Mouse (Mus musculus): ENCODE results near the gene Cmtr1. TPM values are rescaled to one million over a fixed set of nuclear protein-coding genes. Genes with fewer than 3 reads are reported as not detected.

Gene Cmtr1
- polyA plus RNA-seq, 1 experiment from 2014 or later: 136 TPM

DNA sequence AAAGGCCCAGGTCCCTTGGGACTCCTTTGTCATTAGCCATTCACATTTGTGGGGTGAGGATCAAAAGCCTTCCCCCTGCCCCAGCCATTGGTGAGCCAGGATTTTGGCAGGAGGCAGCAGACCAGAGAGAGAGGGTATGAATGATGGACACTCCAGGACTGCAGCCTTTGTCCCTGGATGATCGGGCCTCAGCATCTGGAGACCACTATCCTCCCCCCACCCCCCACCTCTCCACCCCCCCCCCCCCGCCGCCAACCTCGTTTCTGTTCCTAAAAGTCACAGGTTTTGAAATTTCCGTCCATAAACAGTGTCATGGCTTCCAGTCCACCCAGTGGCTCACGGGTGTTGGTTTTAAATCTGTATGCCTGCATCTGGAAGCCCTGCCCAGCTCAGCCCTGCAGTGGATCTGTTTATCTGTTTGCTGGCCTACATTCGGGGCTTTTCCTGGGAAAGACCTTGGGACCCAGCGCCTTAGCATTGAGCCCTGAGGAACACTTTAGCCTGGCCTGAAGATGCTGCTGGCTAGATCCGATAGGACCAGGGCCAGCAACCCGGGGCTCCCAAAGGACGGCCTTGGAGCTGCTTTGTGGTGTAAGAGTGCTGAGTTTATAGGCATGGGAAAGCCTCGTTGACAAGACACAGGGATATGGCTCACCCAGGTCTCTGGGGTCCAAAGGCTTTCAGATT lies 71.0 kb downstream of the Cmtr1 start:
- DNase-seq (ENCODE audit: low spot score): no peak

DNA sequence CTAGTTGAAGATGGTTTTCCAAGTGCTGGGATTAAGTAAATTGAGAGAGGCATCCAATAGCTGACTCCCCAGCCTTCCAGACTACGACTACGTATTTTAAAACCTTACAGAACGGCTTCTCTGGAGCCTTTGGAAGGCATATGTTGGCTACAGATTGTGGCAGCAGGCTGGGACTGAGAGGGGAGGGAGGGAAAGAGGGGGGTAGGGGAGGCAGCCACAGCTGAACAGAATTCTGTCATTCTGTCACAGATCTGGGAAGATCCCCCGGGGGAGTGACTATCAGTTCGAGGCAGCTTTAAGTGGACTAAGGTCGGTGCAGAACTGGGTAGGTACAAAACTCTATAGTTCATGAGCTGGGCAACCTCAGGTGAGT lies 71.5 kb downstream of the Cmtr1 start:
- no peak for DNase-seq (ENCODE audit: low spot score)

DNA sequence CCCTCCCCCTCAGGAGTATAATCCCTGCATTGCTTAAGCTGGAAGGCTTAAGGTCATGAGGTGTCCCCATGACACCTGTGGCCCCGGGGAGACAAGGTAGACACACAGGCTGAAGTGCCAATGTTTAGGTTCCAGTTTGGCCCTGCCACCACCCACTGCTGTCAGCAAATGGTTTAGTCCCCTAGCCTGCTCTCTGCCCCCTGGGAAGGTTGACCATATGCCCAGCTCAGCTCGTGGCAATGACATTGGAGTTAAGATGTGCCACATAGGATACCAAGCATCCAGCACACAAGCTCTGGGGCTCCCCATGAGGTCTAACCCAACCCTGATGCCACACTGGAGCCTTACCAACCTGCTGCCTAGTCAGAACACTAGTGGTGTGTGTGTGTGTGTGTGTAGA lies 72.1 kb downstream of the Cmtr1 start:
- DNase-seq (ENCODE audit: low spot score): no peak

DNA sequence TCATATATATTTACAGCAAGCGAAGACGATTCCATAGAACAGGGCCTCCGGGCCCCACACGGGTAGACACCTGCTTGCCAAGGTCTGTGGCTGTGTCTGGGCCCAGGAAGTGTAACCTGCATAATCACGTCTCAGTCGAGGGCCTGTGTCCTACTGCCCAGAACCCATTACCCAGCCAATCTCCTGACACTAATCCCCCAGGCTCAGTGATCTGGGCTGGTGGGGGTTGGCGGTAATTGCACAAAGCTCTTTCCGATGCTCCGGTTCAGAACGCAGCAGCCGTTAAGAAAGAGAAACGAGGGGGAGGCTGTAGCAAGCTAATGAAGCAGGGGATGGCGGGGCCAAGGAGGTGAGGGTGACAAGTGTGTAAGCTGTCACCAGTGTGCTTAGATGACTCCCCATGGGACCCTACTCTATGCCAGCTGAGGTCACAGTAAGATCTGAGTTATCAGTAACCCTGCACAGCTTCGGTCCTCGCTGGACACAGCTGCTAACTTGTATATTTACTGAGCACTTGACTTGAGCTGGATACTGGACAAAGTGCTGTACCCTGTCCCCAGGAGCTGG lies 76.1 kb downstream of the Cmtr1 start:
- DNase-seq (ENCODE audit: low spot score): no peak

DNA sequence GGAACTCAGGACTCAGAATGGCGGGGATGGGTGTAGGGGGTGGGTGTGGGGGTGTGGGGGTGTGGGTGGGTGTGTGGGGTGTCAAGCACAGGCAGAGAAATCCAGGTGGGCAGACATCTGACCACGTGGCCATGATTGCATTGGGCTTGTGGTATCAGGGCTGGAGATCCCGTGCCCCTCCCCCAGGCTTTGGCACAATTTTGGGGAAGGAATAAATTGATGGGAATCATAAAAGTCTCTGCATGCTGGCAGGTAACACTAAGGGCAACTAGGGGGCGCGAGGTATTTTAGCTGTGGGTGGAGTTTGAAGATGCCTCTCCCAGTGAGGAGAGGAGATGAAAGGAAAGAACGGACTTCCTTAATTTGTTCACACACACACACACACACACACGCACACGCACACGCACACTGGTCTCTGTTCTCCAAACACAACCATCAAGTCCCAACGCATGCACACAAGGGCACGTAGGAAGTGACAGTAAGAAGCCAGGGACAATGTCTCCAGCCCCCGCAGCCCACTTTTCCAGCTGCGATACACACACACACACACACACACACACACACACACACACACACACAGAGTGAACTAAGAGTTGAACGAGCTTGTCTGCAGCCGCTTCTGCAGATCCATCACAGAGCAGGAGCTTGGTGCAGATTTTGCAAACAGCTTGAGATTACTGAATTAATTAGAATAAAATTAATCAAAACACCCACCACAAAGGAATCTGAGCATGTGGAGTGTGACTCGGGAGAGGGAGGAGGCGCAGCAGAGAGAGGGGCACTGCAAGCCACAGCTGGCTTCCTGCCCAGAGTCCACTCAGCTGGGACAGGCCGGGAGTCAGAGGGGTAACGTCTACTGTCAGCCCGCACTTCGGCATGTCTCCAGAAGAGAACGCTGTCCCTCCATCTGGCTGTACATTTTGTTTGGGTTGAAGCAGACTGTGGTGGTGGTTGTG lies 77.7 kb downstream of the Cmtr1 start:
- no peak for DNase-seq (ENCODE audit: low spot score)

DNA sequence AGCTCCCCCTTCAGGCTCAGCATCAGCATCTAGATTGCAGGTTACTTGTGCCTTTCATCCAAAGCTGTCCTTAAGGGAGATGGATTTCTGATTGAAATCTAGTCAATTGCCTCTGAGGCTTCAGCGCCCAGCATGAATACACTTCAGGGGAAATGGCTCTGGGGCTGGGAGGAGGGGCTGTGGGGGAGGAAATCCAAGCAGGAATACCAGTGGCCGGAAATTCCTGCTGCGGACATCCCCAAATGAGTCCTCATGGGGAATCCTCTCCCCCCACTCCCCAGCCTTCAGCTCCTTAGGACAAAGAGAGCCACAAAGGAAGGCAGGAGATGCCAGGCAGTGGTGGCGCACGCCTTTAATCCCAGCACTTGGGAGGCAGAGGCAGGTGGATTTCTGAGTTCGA lies 87.1 kb downstream of the Cmtr1 start:
- no peak for DNase-seq (ENCODE audit: low spot score)

DNA sequence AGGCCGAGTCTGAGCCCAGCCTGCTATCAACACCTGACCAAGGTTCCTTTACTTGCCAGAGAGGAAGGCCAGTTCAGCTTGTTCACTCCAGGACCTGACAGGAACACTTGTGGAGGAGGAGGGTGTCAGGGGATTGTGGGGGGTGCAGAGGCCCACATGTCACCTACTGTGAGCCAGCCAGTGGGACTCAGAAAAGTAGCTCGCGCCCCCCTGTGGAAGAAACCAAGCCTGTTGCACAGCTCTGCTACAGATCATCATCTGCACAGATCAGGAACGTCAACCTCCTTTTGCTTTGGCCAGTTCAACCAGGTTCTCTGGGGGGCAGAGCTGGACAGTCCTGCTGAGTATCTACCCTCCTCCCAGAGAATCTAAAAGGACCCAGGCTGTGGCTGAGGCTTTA lies 94.1 kb downstream of the Cmtr1 start:
- no peak for DNase-seq (ENCODE audit: low spot score)

Other genes starting within 250 kb of the Cmtr1 start
- gene Pim1, start 169.8 kb upstream of the Cmtr1 start, polyA plus RNA-seq (2015; fragmentation: Nextera tagmentation; extraction: Ambion mirVana): 78.6 and 81.4 TPM in 2 replicates
- not detected in 2 replicates for gene Gm17657, start 111.0 kb upstream of the Cmtr1 start, polyA plus RNA-seq (2015; fragmentation: Nextera tagmentation; extraction: Ambion mirVana)
- 10.7 and 13.8 TPM in 2 replicates for gene Tbc1d22b, start 110.8 kb upstream of the Cmtr1 start, polyA plus RNA-seq (2015; fragmentation: Nextera tagmentation; extraction: Ambion mirVana)
- 0.62 and 1.2 TPM in 2 replicates for gene Tmem217, start 108.2 kb upstream of the Cmtr1 start, polyA plus RNA-seq (2015; fragmentation: Nextera tagmentation; extraction: Ambion mirVana)
- gene Rnf8, start 45.8 kb upstream of the Cmtr1 start, polyA plus RNA-seq (2015; fragmentation: Nextera tagmentation; extraction: Ambion mirVana): 57.4 and 61.8 TPM in 2 replicates
- 2.0 and 3.0 TPM in 2 replicates for gene Gm28043, start 45.7 kb upstream of the Cmtr1 start, polyA plus RNA-seq (2015; fragmentation: Nextera tagmentation; extraction: Ambion mirVana)
- 9.2 and 10.8 TPM in 2 replicates for gene Ccdc167, start 56.4 kb downstream of the Cmtr1 start, polyA plus RNA-seq (2015; fragmentation: Nextera tagmentation; extraction: Ambion mirVana)

Data from thymus, postnatal 0 days (tissue).